Mouse (Mus musculus): ENCODE measurements around the gene Tlr6. TPM values are rescaled to one million over a fixed set of nuclear protein-coding genes. Genes with fewer than 3 reads are reported as not detected.

The Tlr6 gene
- polyA plus RNA-seq, 1 experiment from 2014 or later, result 1.1 TPM

- H3K4me2 ChIP-seq (ENCODE audit: low read depth, low read length), result no peak overlapping the region
- H3K4me1 ChIP-seq (ENCODE audit: control insufficient read depth, insufficient read depth, low read length), result no peaks in the 10 kb centered on the region
- no peak overlapping the region for H3K27ac ChIP-seq (ENCODE audit: low read length)
- H3K9ac ChIP-seq (ENCODE audit: low read depth, low read length), result no peak overlapping the region
- H3K27me3 ChIP-seq (replicated peaks; ENCODE audit: control insufficient read depth, insufficient read depth, low read length), result no peaks in the 10 kb centered on the region
- no peaks in the 10 kb centered on the region for H3K36me3 ChIP-seq (ENCODE audit: control insufficient read depth, insufficient read depth, low read length)
- H3K9me3 ChIP-seq (ENCODE audit: control insufficient read depth, low read length), result no peaks in the 10 kb centered on the region
- 91% methylated on average over 5 of the region's 5 CpGs for WGBS
- ATAC-seq, result no peak
- no peak overlapping the region for H3K4me3 ChIP-seq (ENCODE audit: low read length)
These were observed 52.0 kb downstream of the Tlr6 start for GRCm38 (mm10) chr5:64907906-64908305.

GRCm38 (mm10) chr5:64905516-64906271 is 54.2 kb downstream of the Tlr6 start:
- no peaks in the 10 kb centered on the region for H3K36me3 ChIP-seq (ENCODE audit: control insufficient read depth, insufficient read depth, low read length)
- no peak overlapping the region for H3K4me3 ChIP-seq (ENCODE audit: low read length)
- ATAC-seq, result no peak
- no peak overlapping the region for H3K4me2 ChIP-seq (ENCODE audit: low read depth, low read length)
- H3K27ac ChIP-seq (ENCODE audit: low read length), result no peak overlapping the region
- H3K27me3 ChIP-seq (replicated peaks; ENCODE audit: control insufficient read depth, insufficient read depth, low read length), result no peaks in the 10 kb centered on the region
- 71% methylated on average over 14 of the region's 14 CpGs for WGBS
- no peak overlapping the region for H3K9ac ChIP-seq (ENCODE audit: low read depth, low read length)
- no peaks in the 10 kb centered on the region for H3K4me1 ChIP-seq (ENCODE audit: control insufficient read depth, insufficient read depth, low read length)
- H3K9me3 ChIP-seq (ENCODE audit: control insufficient read depth, low read length), result peaks cover 3% of the 10 kb centered on the region; the same call in 1 of the 2 replicates

MicroRNAs encoded within 50 kb of the gene (microRNA counts, 519-probe panel; counts per million panel counts)
- microRNA mmu-miR-574-3p (2,421 counts per million, percentile 59 among the panel's probes with 10 or more counts), microRNA mmu-miR-574-5p (1,767 counts per million, percentile 28 among the panel's probes with 10 or more counts)

Small RNA genes within 50 kb of the gene (microRNA-seq; reads per million reads assigned to microRNA genes)
- gene Mir574, result 153 reads per million, percentile 53 among the genes with 10 or more reads in this experiment

Other genes starting within 250 kb of the Tlr6 start
- gene Klf3, start 156.7 kb downstream of the Tlr6 start, polyA plus RNA-seq (2015; fragmentation: Nextera tagmentation; extraction: Ambion mirVana), result 68.1 and 71.9 TPM in 2 replicates
- gene Tlr1, start 26.5 kb downstream of the Tlr6 start, polyA plus RNA-seq (2015; fragmentation: Nextera tagmentation; extraction: Ambion mirVana), result 1.3 TPM in 2 replicates
- 38.5 and 38.8 TPM in 2 replicates for gene Fam114a1, start 10.0 kb upstream of the Tlr6 start, polyA plus RNA-seq (2015; fragmentation: Nextera tagmentation; extraction: Ambion mirVana)
- gene Tmem156, start 132.0 kb upstream of the Tlr6 start, polyA plus RNA-seq (2015; fragmentation: Nextera tagmentation; extraction: Ambion mirVana), result 1.5 and 2.1 TPM in 2 replicates
- 4.0 and 8.3 TPM in 2 replicates for gene Klhl5, start 147.4 kb upstream of the Tlr6 start, polyA plus RNA-seq (2015; fragmentation: Nextera tagmentation; extraction: Ambion mirVana)
- gene Wdr19, start 239.6 kb upstream of the Tlr6 start, polyA plus RNA-seq (2015; fragmentation: Nextera tagmentation; extraction: Ambion mirVana), result 4.3 and 4.5 TPM in 2 replicates

Data from intestine, embryonic 16.5 days (tissue).